Mouse (Mus musculus) ES-Bruce4 (cell line): ENCODE measurements around the gene Trim6. TPM values are rescaled to one million over a fixed set of nuclear protein-coding genes. Genes with fewer than 3 reads are reported as not detected.

ENCODE experiments used
- H3K27ac ChIP-seq: 2 replicates; pipeline ENCODE4 v1.5.1; 2012; ENCODE audit warnings: low read length, inconsistent platforms; ENCODE audit not compliant: insufficient read depth
- H3K27me3 ChIP-seq: 2 replicates; pipeline ENCODE4 v1.6.1; 2012; ENCODE audit warnings: mild to moderate bottlenecking, low read length, inconsistent platforms; ENCODE audit not compliant: control insufficient read depth, poor library complexity, insufficient read depth, severe bottlenecking
- H3K36me3 ChIP-seq: 2 replicates; pipeline ENCODE4 v1.6.1; 2012; ENCODE audit warnings: inconsistent platforms, mild to moderate bottlenecking, low read length, moderate library complexity; ENCODE audit not compliant: control insufficient read depth, poor library complexity, insufficient read depth, severe bottlenecking
- H3K4me1 ChIP-seq: one replicate; pipeline ENCODE4 v1.8.1; 2011; ENCODE audit warnings: low read length; ENCODE audit not compliant: control insufficient read depth, insufficient read depth
- H3K4me3 ChIP-seq: 2 replicates; pipeline ENCODE4 v1.5.1; 2011; ENCODE audit warnings: low read depth, mild to moderate bottlenecking, low read length
- H3K9ac ChIP-seq: 2 replicates; pipeline ENCODE4 v1.6.1; 2012; ENCODE audit warnings: low read depth, mild to moderate bottlenecking, inconsistent platforms; ENCODE audit not compliant: poor library complexity, severe bottlenecking
- H3K9me3 ChIP-seq: replicated peaks from 2 replicates; pipeline ENCODE4 v1.6.1; 2012; ENCODE audit warnings: mild to moderate bottlenecking, low read length, inconsistent platforms; ENCODE audit not compliant: control insufficient read depth, poor library complexity, insufficient read depth, severe bottlenecking
- CTCF ChIP-seq: IDR thresholded peaks from one replicate; pipeline ENCODE4 v1.8.1; 2011; ENCODE audit warnings: low read depth, low read length
- EP300 ChIP-seq: IDR thresholded peaks from 2 replicates; pipeline ENCODE4 v1.6.1; 2011; ENCODE audit warnings: low read depth, low read length; ENCODE audit not compliant: insufficient read depth
- POLR2A ChIP-seq: IDR thresholded peaks from one replicate; pipeline ENCODE4 v1.8.1; 2011; ENCODE audit warnings: low read length; ENCODE audit not compliant: insufficient read depth
- polyA plus RNA-seq: library from polyadenylated mRNA; stranded (reverse); fragments of >200 nt; gene quantifications from 2 replicates; pipeline ENCODE4 v1.2.4, GENCODE M21; 2011; ENCODE audit warnings: low read depth; ENCODE audit not compliant: missing spikeins, insufficient read depth, insufficient read length

Trim6 gene
- polyA plus RNA-seq, 1 experiment, result 128 TPM

GRCm38 (mm10) chr7:104183292-104183691 is 35.3 kb upstream of the Trim6 start, which contains the start of gene Olfr648:
Olfr648 (minus strand) TSS chr7:104183392.
- Histone ChIP-seq H3K27me3 (no peaks in the 10 kb centered on the region), H3K9ac (no peak within 1 kb of the TSS), H3K4me3 (no peak within 1 kb of the TSS), H3K9me3 (no peaks in the 10 kb centered on the region; the same call in 1 of the 2 replicates), H3K27ac (no peak within 1 kb of the TSS), H3K36me3 (no peaks in the 10 kb centered on the region), H3K4me1 (no peaks in the 10 kb centered on the region)
- TF ChIP-seq POLR2A (no peak), CTCF (no peak), EP300 (no peak)

GRCm38 (mm10) chr7:104191275-104191674 is 27.3 kb upstream of the Trim6 start:
- H3K4me1 ChIP-seq, result no peaks in the 10 kb centered on the region
- TF ChIP-seq CTCF (no peak), EP300 (no peak), POLR2A (no peak)

GRCm38 (mm10) chr7:104195885-104196284 is 22.7 kb upstream of the Trim6 start, which contains the start of gene Olfr649:
Olfr649 (minus strand) TSS chr7:104195985.
- H3K9me3 ChIP-seq, result no peaks in the 10 kb centered on the region
- TF ChIP-seq EP300, result no peak
- TF ChIP-seq POLR2A, result no peak
- no peak for TF ChIP-seq CTCF
- H3K27me3 ChIP-seq, result no peaks in the 10 kb centered on the region
- H3K4me3 ChIP-seq, result no peak within 1 kb of the TSS
- H3K27ac ChIP-seq, result no peak within 1 kb of the TSS
- no peaks in the 10 kb centered on the region for H3K4me1 ChIP-seq
- no peak within 1 kb of the TSS for H3K9ac ChIP-seq
- H3K36me3 ChIP-seq, result no peaks in the 10 kb centered on the region

More at GRCm38 (mm10) chr7:104191275-104191674, 27.3 kb upstream of the Trim6 start:
- Histone ChIP-seq H3K9me3 (no peaks in the 10 kb centered on the region), H3K9ac (no peak overlapping the region), H3K36me3 (no peaks in the 10 kb centered on the region), H3K27ac (no peak overlapping the region), H3K27me3 (no peaks in the 10 kb centered on the region), H3K4me3 (no peak overlapping the region)

- no peak overlapping the region for H3K9ac ChIP-seq
- TF ChIP-seq CTCF, result peak; percentile 99
- 0 out of 2 replicates have a peak, but pooled peaks have one; percentile 33 for TF ChIP-seq EP300
- TF ChIP-seq POLR2A, result no peak
- H3K27me3 ChIP-seq, result no peaks in the 10 kb centered on the region
Observed at GRCm38 (mm10) chr7:104199822-104200221, 18.8 kb upstream of the Trim6 start.

GRCm38 (mm10) chr7:104206197-104206596 is 12.4 kb upstream of the Trim6 start:
- H3K4me1 ChIP-seq, result no peaks in the 10 kb centered on the region
- TF ChIP-seq CTCF (no peak), EP300 (no peak)
- no peak overlapping the region for H3K4me3 ChIP-seq
- H3K27ac ChIP-seq, result no peak overlapping the region
- no peaks in the 10 kb centered on the region for H3K27me3 ChIP-seq
- no peak overlapping the region for H3K9ac ChIP-seq
- H3K9me3 ChIP-seq, result no peaks in the 10 kb centered on the region
- H3K36me3 ChIP-seq, result no peaks in the 10 kb centered on the region

More at GRCm38 (mm10) chr7:104199822-104200221, 18.8 kb upstream of the Trim6 start:
- Histone ChIP-seq H3K4me3 (no peak overlapping the region), H3K36me3 (no peaks in the 10 kb centered on the region), H3K27ac (no peak overlapping the region), H3K9me3 (no peaks in the 10 kb centered on the region), H3K4me1 (no peaks in the 10 kb centered on the region)

- H3K4me3 ChIP-seq, result no peak overlapping the region
- peaks cover 4% of the 10 kb centered on the region for H3K4me1 ChIP-seq
- no peak overlapping the region for H3K9ac ChIP-seq
- no peaks in the 10 kb centered on the region for H3K9me3 ChIP-seq
- H3K27ac ChIP-seq, result peak overlapping the region; percentile 49
- H3K27me3 ChIP-seq, result no peaks in the 10 kb centered on the region
- TF ChIP-seq CTCF (no peak), EP300 (no peak), POLR2A (no peak)
- peaks cover 2% of the 10 kb centered on the region for H3K36me3 ChIP-seq
Observed at GRCm38 (mm10) chr7:104216011-104216535, 2.5 kb upstream of the Trim6 start.
